Mouse (Mus musculus): ENCODE measurements around the gene C1qtnf2. TPM values are rescaled to one million over a fixed set of nuclear protein-coding genes. Genes with fewer than 3 reads are reported as not detected.

Gene C1qtnf2
- polyA plus RNA-seq, 1 experiment: 5.9 TPM

DNA sequence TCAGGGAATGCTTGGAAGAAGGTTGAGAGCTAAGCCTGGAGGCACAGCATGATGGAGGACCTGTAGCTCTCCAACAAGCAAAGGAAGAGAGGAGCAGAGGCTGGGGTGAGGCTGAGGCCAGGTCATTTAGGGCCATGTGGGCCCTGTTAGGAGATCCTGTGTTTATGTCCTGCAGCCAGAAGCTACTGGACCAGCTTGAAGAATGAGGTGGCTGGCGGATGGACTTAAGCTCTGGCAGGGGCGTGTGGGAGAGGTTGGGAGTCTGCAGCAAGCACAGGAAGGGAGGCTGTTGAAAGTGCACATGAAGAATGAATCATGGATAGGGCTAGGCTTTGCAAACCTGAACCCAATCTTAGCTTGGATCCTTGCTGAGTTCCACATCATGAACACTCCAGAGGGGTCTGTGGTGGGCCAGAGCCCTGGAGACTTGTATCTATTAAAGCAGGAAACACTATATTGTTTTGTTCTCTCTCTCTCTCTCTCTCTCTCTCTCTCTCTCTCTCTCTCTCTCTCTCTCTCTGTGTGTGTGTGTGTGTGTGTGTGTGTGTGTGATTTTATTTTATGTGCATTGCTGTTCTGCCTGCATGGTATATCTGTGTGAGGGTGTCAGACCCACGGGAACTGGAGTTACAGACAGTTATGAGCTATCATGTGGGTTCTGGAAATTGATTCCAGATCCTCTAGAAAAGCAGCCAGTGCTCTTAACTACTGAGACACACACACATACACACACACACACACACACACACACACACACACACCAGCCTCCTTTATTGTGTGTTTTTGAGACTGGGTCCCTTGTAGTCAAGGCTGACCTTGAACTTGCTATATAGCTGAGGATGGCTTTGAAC is 7.8 kb downstream of the C1qtnf2 start:
- no peak overlapping the region for H3K27ac ChIP-seq (ENCODE audit: insufficient read depth, low read length)
- TF ChIP-seq POLR2A (IDR thresholded peaks at IDR 0.05; ENCODE audit: low read depth, low read length): no peak
- TF ChIP-seq CTCF (IDR thresholded peaks at IDR 0.05; ENCODE audit: borderline replicate concordance, insufficient read depth, low read length): no peak
- H3K4me3 ChIP-seq (ENCODE audit: insufficient read depth, low read length): no peak overlapping the region
- no peaks in the 10 kb centered on the region for H3K4me1 ChIP-seq (ENCODE audit: control insufficient read depth, insufficient read depth, low read length)

DNA sequence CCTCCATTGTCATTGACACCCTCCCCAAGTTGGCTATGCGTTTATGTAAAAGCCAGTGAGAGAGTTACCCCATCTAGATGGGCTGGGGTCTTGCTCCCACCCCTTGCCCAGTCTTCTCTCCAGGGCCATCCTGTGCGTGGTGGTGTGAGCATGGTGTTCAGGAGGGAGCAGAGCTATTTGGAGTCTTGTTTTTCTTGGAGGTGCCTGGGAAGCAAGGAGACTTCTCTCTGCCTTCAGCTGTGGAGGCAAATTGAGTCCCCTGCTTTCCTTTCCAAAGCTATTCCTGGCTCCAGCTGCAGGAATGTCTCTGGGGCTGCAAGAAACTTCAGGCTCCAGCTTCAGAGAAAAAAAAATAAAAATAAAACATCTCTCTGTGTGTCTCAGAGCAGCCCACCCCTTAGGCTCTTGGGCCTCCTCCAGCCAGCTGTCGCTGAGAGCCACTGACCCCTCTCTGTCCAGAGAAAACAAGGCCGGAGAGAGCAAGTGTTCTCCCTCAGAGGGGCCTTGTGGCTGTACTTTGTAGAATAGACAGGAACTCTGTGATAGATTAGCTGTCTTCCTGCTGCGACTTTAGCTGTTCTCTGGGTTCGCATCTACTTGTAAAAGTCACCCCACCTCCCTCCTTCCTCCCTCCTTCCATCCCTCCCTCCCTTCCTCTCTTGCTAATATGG is 9.2 kb downstream of the C1qtnf2 start:
- H3K4me1 ChIP-seq (ENCODE audit: control insufficient read depth, insufficient read depth, low read length): no peaks in the 10 kb centered on the region
- TF ChIP-seq CTCF (IDR thresholded peaks at IDR 0.05; ENCODE audit: borderline replicate concordance, insufficient read depth, low read length) (no peak), POLR2A (IDR thresholded peaks at IDR 0.05; ENCODE audit: low read depth, low read length) (no peak)
- H3K4me3 ChIP-seq (ENCODE audit: insufficient read depth, low read length): no peak overlapping the region
- no peak overlapping the region; the same call in 1 of the 2 replicates for H3K27ac ChIP-seq (ENCODE audit: insufficient read depth, low read length)

- Histone ChIP-seq H3K4me1 (ENCODE audit: control insufficient read depth, insufficient read depth, low read length) (no peaks in the 10 kb centered on the region), H3K4me3 (ENCODE audit: insufficient read depth, low read length) (no peak overlapping the region), H3K27ac (ENCODE audit: insufficient read depth, low read length) (no peak overlapping the region)
- no peak for TF ChIP-seq POLR2A (IDR thresholded peaks at IDR 0.05; ENCODE audit: low read depth, low read length)
- no peak for TF ChIP-seq CTCF (IDR thresholded peaks at IDR 0.05; ENCODE audit: borderline replicate concordance, insufficient read depth, low read length)
These were observed 10.0 kb downstream of the C1qtnf2 start for GRCm38 (mm10) chr11:43484057-43484456.

- no peak for TF ChIP-seq POLR2A (IDR thresholded peaks at IDR 0.05; ENCODE audit: low read depth, low read length)
- TF ChIP-seq CTCF (IDR thresholded peaks at IDR 0.05; ENCODE audit: borderline replicate concordance, insufficient read depth, low read length): no peak
- H3K27ac ChIP-seq (ENCODE audit: insufficient read depth, low read length): no peak overlapping the region
- no peaks in the 10 kb centered on the region for H3K4me1 ChIP-seq (ENCODE audit: control insufficient read depth, insufficient read depth, low read length)
- H3K4me3 ChIP-seq (ENCODE audit: insufficient read depth, low read length): no peak overlapping the region
These were observed 10.6 kb downstream of the C1qtnf2 start for GRCm38 (mm10) chr11:43484652-43485051.

DNA sequence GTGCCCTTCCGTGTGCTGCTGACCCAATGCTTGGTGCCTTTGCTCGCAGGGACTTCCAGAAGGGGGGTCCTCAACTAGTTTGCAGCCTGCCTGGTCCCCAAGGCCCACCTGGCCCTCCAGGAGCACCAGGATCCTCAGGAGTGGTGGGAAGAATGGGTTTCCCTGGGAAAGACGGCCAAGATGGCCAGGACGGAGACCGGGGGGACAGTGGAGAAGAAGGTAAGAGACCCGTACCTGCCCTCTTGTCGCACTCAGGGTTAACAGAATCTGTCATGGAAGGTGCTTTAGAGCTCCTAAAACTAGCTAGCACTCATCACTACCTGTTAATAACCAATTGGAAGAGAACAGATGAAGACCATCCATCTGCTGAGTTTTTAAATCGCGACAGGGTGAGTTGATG is 11.8 kb downstream of the C1qtnf2 start:
- Histone ChIP-seq H3K4me1 (ENCODE audit: control insufficient read depth, insufficient read depth, low read length) (no peaks in the 10 kb centered on the region), H3K4me3 (ENCODE audit: insufficient read depth, low read length) (no peak overlapping the region), H3K27ac (ENCODE audit: insufficient read depth, low read length) (no peak overlapping the region)
- TF ChIP-seq CTCF (IDR thresholded peaks at IDR 0.05; ENCODE audit: borderline replicate concordance, insufficient read depth, low read length): no peak
- no peak for TF ChIP-seq POLR2A (IDR thresholded peaks at IDR 0.05; ENCODE audit: low read depth, low read length)

- Histone ChIP-seq H3K4me1 (ENCODE audit: control insufficient read depth, insufficient read depth, low read length) (0 out of 2 replicates have a peak, but pooled peaks cover 3% of the 10 kb centered on the region), H3K4me3 (ENCODE audit: insufficient read depth, low read length) (no peak overlapping the region), H3K27ac (ENCODE audit: insufficient read depth, low read length) (no peak overlapping the region)
- TF ChIP-seq CTCF (IDR thresholded peaks at IDR 0.05; ENCODE audit: borderline replicate concordance, insufficient read depth, low read length) (peak; percentile 83), POLR2A (IDR thresholded peaks at IDR 0.05; ENCODE audit: low read depth, low read length) (no peak)
These were observed 18.6 kb downstream of the C1qtnf2 start for GRCm38 (mm10) chr11:43492663-43493062.

DNA sequence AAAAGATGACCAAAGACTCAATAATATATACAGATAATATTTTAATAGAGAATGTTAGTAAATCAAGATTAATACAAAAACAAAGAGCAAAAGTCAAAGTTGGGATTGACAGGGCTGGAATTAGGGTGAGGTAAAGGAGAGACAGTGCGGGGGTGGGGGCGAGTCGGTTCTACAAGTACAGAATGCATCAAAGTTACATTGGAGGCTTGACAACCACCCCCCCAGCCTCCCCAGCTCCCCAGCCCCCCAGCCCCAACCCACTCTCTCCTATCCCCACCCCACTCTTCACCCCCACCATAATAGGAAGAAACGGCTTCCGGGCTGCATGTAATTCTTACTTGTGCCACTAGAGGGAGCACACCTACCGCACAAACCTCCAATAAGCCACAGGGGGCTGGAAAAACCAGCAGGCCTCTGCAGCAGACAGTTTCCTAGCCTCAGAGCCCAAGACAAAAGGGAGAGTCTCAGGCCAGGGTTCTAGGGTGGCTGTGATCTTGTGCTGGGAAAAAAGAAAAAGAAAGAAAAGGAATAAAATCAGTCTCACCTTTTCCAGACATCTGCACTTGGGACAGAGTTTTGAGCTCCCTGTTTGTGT is 19.8 kb downstream of the C1qtnf2 start:
- H3K4me3 ChIP-seq (ENCODE audit: insufficient read depth, low read length): no peak overlapping the region
- H3K27ac ChIP-seq (ENCODE audit: insufficient read depth, low read length): no peak overlapping the region
- no peak for TF ChIP-seq POLR2A (IDR thresholded peaks at IDR 0.05; ENCODE audit: low read depth, low read length)
- TF ChIP-seq CTCF (IDR thresholded peaks at IDR 0.05; ENCODE audit: borderline replicate concordance, insufficient read depth, low read length): 0 out of 2 replicates have a peak, but pooled peaks have one; percentile 42
- 0 out of 2 replicates have a peak, but pooled peaks cover 3% of the 10 kb centered on the region for H3K4me1 ChIP-seq (ENCODE audit: control insufficient read depth, insufficient read depth, low read length)

- no peak for TF ChIP-seq CTCF (IDR thresholded peaks at IDR 0.05; ENCODE audit: borderline replicate concordance, insufficient read depth, low read length)
- no peak for TF ChIP-seq POLR2A (IDR thresholded peaks at IDR 0.05; ENCODE audit: low read depth, low read length)
- no peak overlapping the region for H3K27ac ChIP-seq (ENCODE audit: insufficient read depth, low read length)
- 0 out of 2 replicates have a peak, but pooled peaks cover 3% of the 10 kb centered on the region for H3K4me1 ChIP-seq (ENCODE audit: control insufficient read depth, insufficient read depth, low read length)
- no peak overlapping the region for H3K4me3 ChIP-seq (ENCODE audit: insufficient read depth, low read length)
These were observed 21.0 kb downstream of the C1qtnf2 start for GRCm38 (mm10) chr11:43495037-43495436.

DNA sequence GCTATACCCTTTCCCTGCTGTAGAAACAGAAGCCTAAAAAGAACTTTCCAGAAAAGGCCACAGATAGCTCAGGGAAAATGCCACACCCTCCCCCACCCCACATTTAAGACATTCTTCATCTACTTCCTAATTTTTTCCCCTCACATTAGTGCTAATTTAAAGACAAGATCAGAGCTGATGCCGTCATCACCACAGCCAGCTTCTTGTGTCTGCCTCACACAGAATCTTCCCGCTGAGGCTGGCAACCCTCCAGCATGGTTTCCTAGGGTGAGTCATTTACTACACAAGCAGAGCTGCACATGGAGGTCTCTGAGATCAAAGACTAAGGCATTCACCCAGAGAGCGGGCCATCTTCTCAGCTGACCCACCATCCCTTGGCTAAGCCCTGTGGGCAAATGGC is 21.5 kb downstream of the C1qtnf2 start:
- no peak overlapping the region for H3K27ac ChIP-seq (ENCODE audit: insufficient read depth, low read length)
- TF ChIP-seq CTCF (IDR thresholded peaks at IDR 0.05; ENCODE audit: borderline replicate concordance, insufficient read depth, low read length) (no peak), POLR2A (IDR thresholded peaks at IDR 0.05; ENCODE audit: low read depth, low read length) (no peak)
- H3K4me3 ChIP-seq (ENCODE audit: insufficient read depth, low read length): no peak overlapping the region
- 0 out of 2 replicates have a peak, but pooled peaks cover 3% of the 10 kb centered on the region for H3K4me1 ChIP-seq (ENCODE audit: control insufficient read depth, insufficient read depth, low read length)
